Mouse (Mus musculus): ENCODE measurements around the gene Stag3. TPM values are rescaled to one million over a fixed set of nuclear protein-coding genes. Genes with fewer than 3 reads are reported as not detected.

Gene Stag3
- polyA plus RNA-seq, 1 experiment from 2014 or later: 1.7 TPM

DNA sequence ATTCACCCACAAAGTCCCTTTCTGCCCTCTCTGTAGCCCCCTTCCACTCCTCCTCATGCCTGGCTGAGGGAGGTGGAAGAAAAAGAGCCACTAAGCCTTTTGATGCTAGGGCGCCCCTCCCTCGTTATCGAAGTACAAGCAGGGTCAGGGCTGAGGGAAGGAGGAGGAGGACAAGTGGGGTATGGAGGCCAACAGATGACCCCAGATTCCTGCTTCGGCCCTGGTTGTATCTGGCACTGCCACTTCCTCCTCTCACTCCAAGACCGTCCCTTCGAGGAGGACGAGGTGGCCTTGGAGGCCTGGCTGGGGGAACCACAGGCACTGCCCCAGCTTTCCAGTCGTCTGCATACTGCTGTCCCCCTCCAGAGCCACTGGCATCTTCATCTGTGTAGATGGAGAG lies 5.9 kb upstream of the Stag3 start:
- WGBS: 78% methylated on average over 8 of the region's 8 CpGs
- no peak for DNase-seq (ENCODE audit: low spot score)
- H3K9me3 ChIP-seq (replicated peaks; ENCODE audit: low read length): no peaks in the 10 kb centered on the region
- ATAC-seq (replicated peaks; ENCODE audit: low FRiP score, low read depth): no peak
- H3K4me2 ChIP-seq (ENCODE audit: low read length): no peak overlapping the region
- H3K27ac ChIP-seq: no peak overlapping the region
- 0 out of 2 replicates have a peak, but pooled peaks cover 6% of the 10 kb centered on the region for H3K36me3 ChIP-seq (ENCODE audit: insufficient read depth, low read length)
- peaks cover 10% of the 10 kb centered on the region; the same call in 1 of the 2 replicates for H3K4me1 ChIP-seq (replicated peaks; ENCODE audit: insufficient read depth, low read length)
- no peak overlapping the region for H3K9ac ChIP-seq (ENCODE audit: low read depth, low read length)
- no peak for TF ChIP-seq CTCF (IDR thresholded peaks at IDR 0.05; ENCODE audit: low read depth)
- H3K27me3 ChIP-seq (ENCODE audit: insufficient read depth, low read length): no peaks in the 10 kb centered on the region
- no peak overlapping the region for H3K4me3 ChIP-seq (replicated peaks; ENCODE audit: low read depth, low read length)

DNA sequence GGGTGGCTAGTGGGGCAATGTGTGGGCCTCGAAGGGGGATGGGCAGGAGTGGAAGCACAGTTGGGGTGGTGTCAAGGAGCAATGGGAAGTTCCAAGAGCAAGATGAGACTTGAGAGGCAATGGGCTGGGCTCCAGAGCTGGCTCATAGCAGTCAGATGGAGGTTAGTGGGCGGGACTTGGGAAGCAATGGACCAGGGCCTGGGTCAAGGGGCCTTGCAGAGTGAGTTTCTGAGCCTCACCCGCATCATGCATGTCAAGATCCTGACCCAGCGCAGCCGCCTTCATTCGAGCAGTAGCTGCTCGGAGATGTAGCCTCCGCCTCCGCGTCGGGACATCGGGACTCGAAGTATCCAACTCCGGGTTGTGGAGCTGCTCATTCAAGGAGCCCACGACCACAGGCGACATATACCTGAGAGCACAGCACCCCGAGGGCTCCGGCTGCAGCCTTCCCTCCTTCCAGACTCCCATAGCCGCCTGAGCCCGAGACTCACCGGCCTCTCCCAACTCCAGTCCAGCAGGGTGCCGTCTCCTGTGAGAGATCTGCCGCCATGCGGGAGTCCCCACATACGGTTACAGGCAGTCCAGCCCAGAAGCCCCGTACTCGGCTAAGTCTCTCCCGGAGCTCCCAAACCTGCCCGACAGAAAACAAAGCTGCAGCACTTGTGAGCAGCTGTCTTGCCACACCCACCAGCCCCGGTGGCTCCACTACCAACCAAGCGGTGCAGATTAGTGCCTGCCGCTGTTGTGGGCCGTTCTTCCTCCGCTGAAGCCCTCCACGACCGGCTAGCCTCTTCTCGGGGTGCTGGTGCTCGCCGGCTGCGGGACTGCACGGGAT lies 4.6 kb upstream of the Stag3 start:
- TF ChIP-seq CTCF (IDR thresholded peaks at IDR 0.05; ENCODE audit: low read depth): no peak
- H3K36me3 ChIP-seq (ENCODE audit: insufficient read depth, low read length): 0 out of 2 replicates have a peak, but pooled peaks cover 6% of the 10 kb centered on the region
- no peak overlapping the region for H3K27ac ChIP-seq
- no peaks in the 10 kb centered on the region for H3K9me3 ChIP-seq (replicated peaks; ENCODE audit: low read length)
- ATAC-seq (replicated peaks; ENCODE audit: low FRiP score, low read depth) (peak; percentile 41), DNase-seq (ENCODE audit: low spot score) (peak; percentile 75)
- H3K27me3 ChIP-seq (ENCODE audit: insufficient read depth, low read length): no peaks in the 10 kb centered on the region
- peaks cover 12% of the 10 kb centered on the region; the same call in 1 of the 2 replicates for H3K4me1 ChIP-seq (replicated peaks; ENCODE audit: insufficient read depth, low read length)
- WGBS: 18% methylated on average over 41 of the region's 41 CpGs
- peak overlapping the region; percentile 55 for H3K4me2 ChIP-seq (ENCODE audit: low read length)
- peak overlapping the region; percentile 56 for H3K9ac ChIP-seq (ENCODE audit: low read depth, low read length)
- H3K4me3 ChIP-seq (replicated peaks; ENCODE audit: low read depth, low read length): peak overlapping the region; percentile 13; the same call in 1 of the 2 replicates

DNA sequence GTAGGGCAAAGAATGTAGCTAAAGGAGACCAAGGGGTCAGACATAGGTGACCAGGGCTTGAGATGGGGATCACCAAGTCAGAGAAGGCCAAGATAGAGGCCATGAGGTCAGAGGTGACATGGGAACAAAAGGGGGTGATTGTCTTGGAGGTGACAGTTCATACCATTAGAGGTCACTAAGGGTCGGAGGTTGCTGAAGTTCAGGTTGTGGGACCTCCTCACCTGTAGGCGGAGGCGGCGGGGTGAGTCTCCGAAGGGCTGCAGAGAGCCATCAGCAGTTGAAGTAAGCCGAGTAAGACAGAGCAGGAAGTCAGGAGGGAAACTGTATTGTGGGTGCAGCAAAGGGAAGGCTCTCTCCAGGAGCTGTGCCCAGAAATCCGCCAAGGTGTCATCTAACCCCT lies 2.0 kb upstream of the Stag3 start:
- Histone ChIP-seq H3K9me3 (replicated peaks; ENCODE audit: low read length) (no peaks in the 10 kb centered on the region), H3K4me3 (replicated peaks; ENCODE audit: low read depth, low read length) (no peak overlapping the region), H3K4me1 (replicated peaks; ENCODE audit: insufficient read depth, low read length) (peaks cover 12% of the 10 kb centered on the region; the same call in 1 of the 2 replicates), H3K36me3 (ENCODE audit: insufficient read depth, low read length) (0 out of 2 replicates have a peak, but pooled peaks cover 6% of the 10 kb centered on the region), H3K27ac (no peak overlapping the region), H3K9ac (ENCODE audit: low read depth, low read length) (no peak overlapping the region), H3K27me3 (ENCODE audit: insufficient read depth, low read length) (no peaks in the 10 kb centered on the region), H3K4me2 (ENCODE audit: low read length) (no peak overlapping the region)
- ATAC-seq (replicated peaks; ENCODE audit: low FRiP score, low read depth) (no peak), DNase-seq (ENCODE audit: low spot score) (no peak)
- TF ChIP-seq CTCF (IDR thresholded peaks at IDR 0.05; ENCODE audit: low read depth): no peak
- 85% methylated on average over 7 of the region's 7 CpGs for WGBS

DNA sequence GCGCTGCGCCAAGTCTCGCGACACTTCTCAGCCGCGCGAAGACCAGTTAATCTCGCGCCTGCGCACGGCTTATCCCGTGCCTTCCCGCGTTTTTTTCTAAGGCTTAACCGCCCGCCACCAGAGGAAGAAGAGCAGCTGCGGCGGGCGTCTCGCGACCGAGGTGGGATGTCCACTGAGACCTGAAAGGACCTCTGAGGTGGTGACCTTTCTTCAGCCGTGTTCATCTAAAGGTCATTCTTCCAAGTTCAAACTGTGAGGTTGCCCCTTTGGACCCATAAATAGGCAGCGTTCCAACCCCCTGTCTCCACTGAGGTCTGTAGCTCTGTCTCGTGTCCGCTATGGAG lies 357 bp downstream of the Stag3 start:
- Histone ChIP-seq H3K27ac (no peak overlapping the region), H3K4me2 (ENCODE audit: low read length) (peak overlapping the region; percentile 87), H3K36me3 (ENCODE audit: insufficient read depth, low read length) (0 out of 2 replicates have a peak, but pooled peaks cover 6% of the 10 kb centered on the region), H3K4me1 (replicated peaks; ENCODE audit: insufficient read depth, low read length) (peaks cover 7% of the 10 kb centered on the region; the same call in 1 of the 2 replicates), H3K4me3 (replicated peaks; ENCODE audit: low read depth, low read length) (peak overlapping the region; percentile 55; the same call in 1 of the 2 replicates), H3K9me3 (replicated peaks; ENCODE audit: low read length) (no peaks in the 10 kb centered on the region), H3K27me3 (ENCODE audit: insufficient read depth, low read length) (no peaks in the 10 kb centered on the region), H3K9ac (ENCODE audit: low read depth, low read length) (0 out of 2 replicates have a peak overlapping the region, but pooled peaks have one; percentile 4)
- DNase-seq (ENCODE audit: low spot score): no peak
- no peak for TF ChIP-seq CTCF (IDR thresholded peaks at IDR 0.05; ENCODE audit: low read depth)
- WGBS: 27% methylated on average over 26 of the region's 26 CpGs
- ATAC-seq (replicated peaks; ENCODE audit: low FRiP score, low read depth): no peak

DNA sequence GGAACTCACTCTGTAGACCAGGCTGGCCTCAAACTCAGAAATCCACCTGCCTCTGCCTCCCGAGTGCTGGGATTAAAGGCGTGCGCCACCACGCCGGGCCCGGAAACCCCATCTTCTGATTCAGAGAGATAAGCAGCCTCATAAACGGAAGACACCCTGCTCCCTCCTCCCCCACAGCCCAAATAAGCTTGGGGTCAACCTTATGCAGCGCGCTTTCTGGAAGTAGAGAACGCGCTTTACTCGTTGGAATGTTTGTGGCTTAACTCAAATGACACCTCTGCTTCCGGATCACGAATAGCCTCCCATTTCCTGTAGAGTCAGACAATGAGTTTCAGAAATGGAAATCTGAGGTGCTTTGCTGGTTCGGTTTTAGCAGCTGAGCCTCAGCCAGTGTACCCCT lies 789 bp downstream of the Stag3 start:
- Histone ChIP-seq H3K36me3 (ENCODE audit: insufficient read depth, low read length) (0 out of 2 replicates have a peak, but pooled peaks cover 6% of the 10 kb centered on the region), H3K4me1 (replicated peaks; ENCODE audit: insufficient read depth, low read length) (peaks cover 7% of the 10 kb centered on the region; the same call in 1 of the 2 replicates), H3K9me3 (replicated peaks; ENCODE audit: low read length) (no peaks in the 10 kb centered on the region), H3K4me3 (replicated peaks; ENCODE audit: low read depth, low read length) (no peak overlapping the region), H3K9ac (ENCODE audit: low read depth, low read length) (no peak overlapping the region), H3K27me3 (ENCODE audit: insufficient read depth, low read length) (no peaks in the 10 kb centered on the region), H3K27ac (no peak overlapping the region), H3K4me2 (ENCODE audit: low read length) (no peak overlapping the region)
- no peak for ATAC-seq (replicated peaks; ENCODE audit: low FRiP score, low read depth)
- TF ChIP-seq CTCF (IDR thresholded peaks at IDR 0.05; ENCODE audit: low read depth): no peak
- DNase-seq (ENCODE audit: low spot score): no peak
- 91% methylated on average over 15 of the region's 15 CpGs for WGBS

DNA sequence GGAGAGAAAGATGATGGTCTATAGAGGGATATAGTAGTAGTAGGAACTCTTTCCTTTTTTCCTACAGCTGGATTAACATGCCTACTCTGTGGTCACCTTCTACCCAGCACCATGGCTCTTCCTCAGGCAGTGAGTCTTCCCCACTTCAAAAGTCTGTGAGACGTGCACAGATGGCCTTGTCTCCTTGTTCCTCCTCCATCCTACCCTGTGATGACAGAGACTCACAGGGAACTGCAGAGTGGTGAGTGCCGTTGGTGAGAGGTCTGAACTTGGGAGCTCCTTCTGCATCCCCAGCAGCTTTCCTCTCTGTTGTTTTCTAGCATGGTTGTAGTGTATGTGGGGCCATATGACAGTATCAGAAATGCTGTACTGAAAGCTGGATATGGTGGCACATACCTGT lies 1.8 kb downstream of the Stag3 start:
- Histone ChIP-seq H3K4me2 (ENCODE audit: low read length) (no peak overlapping the region), H3K4me1 (replicated peaks; ENCODE audit: insufficient read depth, low read length) (peaks cover 7% of the 10 kb centered on the region; the same call in 1 of the 2 replicates), H3K27me3 (ENCODE audit: insufficient read depth, low read length) (no peaks in the 10 kb centered on the region), H3K4me3 (replicated peaks; ENCODE audit: low read depth, low read length) (no peak overlapping the region), H3K9me3 (replicated peaks; ENCODE audit: low read length) (no peaks in the 10 kb centered on the region), H3K9ac (ENCODE audit: low read depth, low read length) (no peak overlapping the region), H3K27ac (no peak overlapping the region), H3K36me3 (ENCODE audit: insufficient read depth, low read length) (0 out of 2 replicates have a peak, but pooled peaks cover 6% of the 10 kb centered on the region)
- ATAC-seq (replicated peaks; ENCODE audit: low FRiP score, low read depth) (no peak), DNase-seq (ENCODE audit: low spot score) (no peak)
- 85% methylated on average over 2 of the region's 2 CpGs for WGBS
- TF ChIP-seq CTCF (IDR thresholded peaks at IDR 0.05; ENCODE audit: low read depth): no peak

Data from kidney, postnatal 0 days (tissue).